Mouse (Mus musculus) urinary bladder, adult 18-20 months (tissue): ENCODE measurements around the gene Camk1g.

Experiments used
- DNase-seq, 2 experiments: peaks; one replicate each; pipeline ENCODE4 v3.0.0; 2022; ENCODE audit warnings: low spot score in 2 of 2, mixed read lengths in 2 of 2

Camk1g gene

GRCm38 (mm10) chr1:193370096-193370495 lies at the start of gene Camk1g:
Camk1g (minus strand) TSS chr1:193370298.
- DNase-seq: no peak

DNA sequence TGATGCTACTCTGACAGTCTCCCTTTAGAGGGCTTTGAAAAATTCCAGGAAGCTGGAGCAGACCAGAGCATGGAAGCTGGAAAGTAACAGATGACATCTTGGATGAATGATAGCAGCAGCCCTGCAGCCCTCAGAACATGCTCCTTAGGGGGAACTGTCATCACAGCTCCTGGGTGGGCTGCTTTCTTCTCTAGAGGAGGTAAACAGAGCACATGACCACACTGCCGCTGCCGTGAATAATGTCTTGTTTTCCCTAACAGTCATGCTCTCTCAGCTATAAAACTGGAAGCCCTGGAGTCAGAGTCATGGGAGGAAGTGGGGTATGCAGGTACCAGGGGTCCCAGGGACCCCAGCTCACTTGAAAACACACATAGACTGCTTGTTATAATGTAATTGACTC lies 49.1 kb upstream of the Camk1g start:
- no peak for DNase-seq

DNA sequence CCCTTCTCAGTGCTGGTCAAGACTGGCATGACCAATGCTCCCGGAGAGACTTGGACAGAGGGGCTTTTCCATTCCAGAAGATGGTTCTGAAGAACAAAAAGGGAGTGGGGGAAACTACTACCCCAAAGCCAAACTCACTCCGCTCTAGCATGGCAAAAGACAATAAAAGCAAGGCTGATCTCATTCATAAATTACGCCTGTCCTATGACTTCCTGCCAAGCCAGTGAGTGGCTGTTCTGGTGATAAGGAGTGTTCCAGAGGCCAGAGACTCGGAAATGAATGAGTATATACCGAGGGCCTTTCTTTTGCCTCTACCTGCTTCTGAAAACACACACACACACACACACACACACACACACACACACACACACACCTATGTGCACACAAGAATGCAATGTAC lies 48.6 kb upstream of the Camk1g start:
- no peak for DNase-seq

DNA sequence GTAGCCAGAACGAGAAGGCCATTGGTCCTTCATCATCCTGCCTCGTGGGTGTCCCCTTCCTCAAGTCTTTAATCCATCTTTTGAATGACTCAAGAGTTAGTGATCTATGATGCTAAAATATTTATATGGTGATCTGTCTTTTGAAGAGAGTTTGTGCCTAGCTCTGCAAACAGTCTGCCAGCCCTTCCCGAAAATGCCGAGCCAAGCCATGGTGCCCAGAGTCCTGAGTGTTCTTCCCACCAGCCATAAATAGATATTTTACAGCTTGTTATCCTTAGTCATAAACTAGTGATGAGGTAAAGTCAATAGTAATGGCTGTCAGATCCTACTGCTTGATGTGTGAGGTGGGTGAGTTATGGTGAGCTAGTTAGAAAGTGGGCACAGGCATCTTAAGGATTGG lies 44.0 kb upstream of the Camk1g start:
- no peak for DNase-seq

GRCm38 (mm10) chr1:193413368-193414000 lies 43.4 kb upstream of the Camk1g start:
- no peak for DNase-seq

DNA sequence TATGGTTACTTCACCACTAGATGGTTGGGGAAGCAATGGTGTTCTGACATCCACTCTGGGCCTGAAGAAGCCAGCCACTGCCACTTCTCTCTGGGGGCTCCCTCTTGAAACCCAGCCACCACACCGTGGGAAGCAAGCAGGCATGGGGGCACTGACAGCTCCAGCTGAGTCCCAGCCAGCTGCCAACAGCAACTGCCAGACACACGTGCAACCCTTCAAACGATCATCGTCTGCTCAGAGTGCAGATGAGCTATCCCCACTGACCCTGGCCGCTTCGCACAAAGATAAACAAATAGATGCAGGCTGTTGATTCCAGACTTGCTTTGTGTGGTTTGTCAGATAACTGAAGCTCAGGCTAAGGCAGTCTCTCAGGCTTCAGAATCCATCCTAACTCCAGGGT lies 37.4 kb upstream of the Camk1g start:
- DNase-seq: no peak

- no peak for DNase-seq
Measured at GRCm38 (mm10) chr1:193406059-193406642, 36.1 kb upstream of the Camk1g start.

DNA sequence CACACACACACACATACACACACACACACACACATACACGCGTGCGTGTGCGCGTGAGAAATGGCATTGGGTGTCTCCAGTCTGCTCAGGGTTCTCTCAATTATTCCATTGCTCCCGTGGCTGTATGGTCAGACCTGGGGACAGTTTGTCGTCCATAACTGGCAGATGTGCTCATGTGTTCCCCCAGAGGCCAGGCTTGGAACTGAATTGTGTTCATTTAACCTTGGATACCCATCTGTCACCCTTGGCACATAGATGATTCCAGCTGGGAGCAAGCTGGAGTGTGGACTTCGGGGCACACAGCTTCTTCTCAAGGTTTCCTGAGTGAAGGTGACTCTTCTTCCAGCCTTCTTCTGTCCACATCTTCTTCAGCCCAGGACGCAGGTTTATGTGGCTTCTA lies 31.6 kb upstream of the Camk1g start:
- DNase-seq: no peak

DNA sequence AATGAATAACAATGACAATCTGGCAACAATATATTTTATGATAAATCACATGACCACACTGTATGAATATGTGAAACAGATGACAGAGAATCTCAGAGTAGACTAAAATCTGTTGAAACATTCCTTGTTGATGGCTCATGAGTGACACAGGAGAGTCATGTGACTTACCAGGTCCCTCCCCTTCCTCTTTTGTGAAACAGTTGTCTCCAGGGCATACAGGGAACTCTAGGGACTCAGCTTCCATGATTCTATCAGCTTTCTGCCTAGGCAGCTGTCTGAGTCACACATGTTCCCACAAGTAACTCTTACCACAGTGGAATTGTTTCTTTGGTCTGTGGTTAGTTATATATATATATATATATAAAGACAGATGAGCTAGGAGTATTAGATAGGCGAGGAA lies 30.2 kb upstream of the Camk1g start:
- DNase-seq: no peak

GRCm38 (mm10) chr1:193398728-193399437 lies 28.8 kb upstream of the Camk1g start:
- DNase-seq: peak in 1 of 2 experiments; percentile 8

DNA sequence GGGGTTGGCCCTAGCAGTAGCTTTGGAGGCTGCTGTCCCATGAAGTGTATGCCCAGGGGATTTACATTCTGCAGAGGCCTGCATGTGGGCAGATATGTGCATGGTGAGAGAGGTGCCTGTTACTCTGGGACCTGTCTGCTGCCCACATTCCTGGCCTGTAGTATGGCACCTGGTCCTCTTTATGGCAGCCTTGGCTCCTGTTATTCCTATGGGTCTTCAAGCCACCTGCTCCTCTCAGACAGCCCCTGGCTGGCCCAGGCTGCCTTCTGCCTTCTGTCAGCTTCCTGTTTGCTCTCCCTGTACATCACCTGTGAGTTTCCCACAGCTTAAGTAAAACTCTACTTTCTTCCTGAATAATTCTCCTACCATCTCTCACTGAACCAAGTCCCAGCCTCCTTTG lies 27.0 kb upstream of the Camk1g start:
- no peak for DNase-seq

DNA sequence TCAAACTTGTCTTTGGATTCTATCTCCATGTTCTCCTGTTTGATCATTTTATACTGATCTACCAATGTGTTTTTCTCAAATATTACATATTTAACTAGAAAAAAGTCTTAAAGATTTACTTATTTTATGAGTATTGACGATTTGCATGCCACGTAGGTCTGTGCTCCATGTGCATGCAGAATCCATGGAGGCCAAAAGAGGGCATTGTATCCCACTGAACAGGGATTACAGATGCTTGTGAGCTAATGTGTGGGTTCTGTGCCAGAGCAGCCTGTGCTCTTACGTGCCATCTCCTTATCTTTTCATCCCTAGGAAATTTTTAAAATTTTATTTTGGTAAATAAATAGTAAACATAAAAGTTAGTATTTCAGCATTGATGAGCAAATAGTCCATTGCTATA lies 22.2 kb upstream of the Camk1g start:
- no peak for DNase-seq

DNA sequence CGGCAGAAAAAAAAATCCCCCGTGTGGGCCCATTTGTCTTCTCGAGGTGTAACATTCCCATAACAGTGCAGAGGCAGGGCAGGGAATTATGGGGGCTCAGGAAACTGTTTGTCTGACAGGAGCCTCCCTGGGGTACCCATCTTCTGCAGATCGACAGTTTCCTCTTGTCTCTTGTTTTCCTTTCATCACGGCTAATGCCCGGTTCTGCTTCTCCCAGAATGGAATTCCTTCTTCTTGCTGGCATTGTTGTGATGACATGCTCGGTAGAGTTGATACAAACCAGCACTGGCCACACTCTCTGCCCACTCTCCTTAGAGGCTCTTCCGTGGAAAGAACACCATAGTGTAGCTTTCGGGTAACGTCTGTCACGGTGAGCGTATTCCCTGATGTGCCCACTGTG lies 19.9 kb upstream of the Camk1g start:
- no peak for DNase-seq

- no peak for DNase-seq
Measured at GRCm38 (mm10) chr1:193389505-193389904, 19.4 kb upstream of the Camk1g start.

GRCm38 (mm10) chr1:193387241-193387640 lies 17.1 kb upstream of the Camk1g start:
- DNase-seq: no peak

DNA sequence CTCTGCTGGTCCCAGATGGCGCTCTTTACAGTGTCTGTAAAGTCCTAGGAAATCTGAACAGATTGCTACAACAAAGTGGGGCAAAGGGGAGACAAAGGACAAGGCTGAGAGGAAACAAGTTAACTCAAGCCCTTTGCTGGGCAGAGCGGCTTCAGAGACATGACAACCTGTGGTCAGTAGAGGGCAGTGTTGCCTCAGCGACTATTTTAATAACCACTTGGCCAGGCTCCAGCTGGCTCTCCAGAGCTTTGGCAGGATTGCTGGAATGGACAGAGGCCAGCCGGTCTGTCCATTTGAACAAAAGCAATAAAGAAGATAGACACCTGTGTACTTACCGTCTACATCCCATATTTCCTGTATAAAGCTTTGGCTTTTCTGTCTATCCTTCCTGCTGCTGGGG lies 16.0 kb upstream of the Camk1g start:
- peak; percentile 58 to 74 for DNase-seq

GRCm38 (mm10) chr1:193382841-193383462 lies 12.9 kb upstream of the Camk1g start:
- peak in 1 of 2 experiments; percentile 19 for DNase-seq

DNA sequence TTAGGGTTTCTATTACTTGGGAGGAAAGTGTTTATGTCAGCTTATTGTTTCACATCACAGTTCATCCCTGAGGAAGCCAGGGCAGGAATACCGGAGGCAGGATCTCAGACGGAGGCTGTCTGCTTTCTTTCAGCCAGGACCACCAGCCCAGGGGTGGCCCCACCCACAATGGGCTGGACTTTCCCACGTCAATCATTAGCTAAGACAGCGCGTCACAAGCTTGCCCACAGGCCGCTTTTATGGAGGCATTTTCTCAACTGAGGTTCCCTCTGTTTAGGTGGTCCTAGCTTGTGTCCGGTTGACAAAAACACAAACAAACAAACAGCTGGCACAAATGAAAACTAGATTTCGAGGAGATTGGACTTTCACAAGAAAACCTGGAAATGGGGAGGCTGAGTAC lies 12.3 kb upstream of the Camk1g start:
- no peak for DNase-seq

DNA sequence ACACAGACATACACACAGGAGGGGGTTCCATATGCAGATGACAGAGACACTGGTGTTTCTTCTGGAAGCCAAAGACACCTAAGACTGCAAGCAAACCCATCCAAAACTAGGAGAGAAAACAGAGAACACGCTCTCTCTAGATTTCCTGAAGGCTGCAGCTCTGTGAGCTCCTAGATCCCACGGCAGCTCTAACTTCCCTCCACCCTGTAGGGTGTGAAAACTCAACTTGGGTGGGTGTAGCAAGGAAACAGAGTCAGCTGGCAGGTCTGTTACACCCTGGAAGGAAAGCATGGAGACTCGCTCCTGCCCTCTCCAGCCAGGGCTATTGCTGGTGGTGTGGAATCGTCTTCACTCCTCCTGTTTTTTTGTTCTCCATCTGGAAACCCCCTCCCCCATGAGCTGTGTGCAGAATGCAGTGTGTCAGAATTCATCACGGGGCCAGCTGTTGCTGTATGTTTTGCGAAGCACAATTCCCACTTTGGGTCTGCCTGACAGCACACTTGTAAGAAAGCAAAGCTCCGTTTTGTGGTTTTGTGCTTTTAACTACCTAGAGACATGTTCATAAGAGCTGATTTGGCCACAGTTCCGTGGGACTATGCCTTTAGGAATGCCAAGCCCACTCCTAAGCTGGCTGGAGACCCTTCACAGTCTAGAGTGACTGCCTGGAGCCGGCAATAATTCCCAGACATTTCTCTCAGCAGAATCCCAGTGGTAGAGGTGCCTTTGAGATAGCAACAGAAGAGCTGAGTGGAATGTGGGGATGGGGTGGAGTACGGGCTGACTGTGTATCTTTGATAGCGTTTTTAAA lies 11.7 kb upstream of the Camk1g start:
- no peak for DNase-seq

DNA sequence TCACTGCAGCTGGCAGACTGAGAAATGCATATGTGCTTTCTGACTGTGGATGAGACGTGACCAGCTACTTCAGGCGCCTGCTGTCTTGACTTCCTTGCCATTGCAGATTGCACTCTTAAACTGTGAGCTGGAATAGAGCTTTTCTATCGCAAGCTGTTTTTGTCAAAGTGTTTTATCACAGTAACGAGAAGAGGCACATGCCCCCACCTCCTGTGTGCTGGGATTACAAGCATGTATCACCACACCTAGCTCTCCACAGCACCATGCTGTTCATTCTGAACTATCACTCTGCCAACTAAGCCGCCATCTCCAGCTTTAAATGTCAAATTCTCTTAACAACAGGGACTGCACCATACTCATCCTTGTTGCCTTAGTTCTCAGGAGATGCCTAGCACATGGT lies 10.8 kb upstream of the Camk1g start:
- no peak for DNase-seq

DNA sequence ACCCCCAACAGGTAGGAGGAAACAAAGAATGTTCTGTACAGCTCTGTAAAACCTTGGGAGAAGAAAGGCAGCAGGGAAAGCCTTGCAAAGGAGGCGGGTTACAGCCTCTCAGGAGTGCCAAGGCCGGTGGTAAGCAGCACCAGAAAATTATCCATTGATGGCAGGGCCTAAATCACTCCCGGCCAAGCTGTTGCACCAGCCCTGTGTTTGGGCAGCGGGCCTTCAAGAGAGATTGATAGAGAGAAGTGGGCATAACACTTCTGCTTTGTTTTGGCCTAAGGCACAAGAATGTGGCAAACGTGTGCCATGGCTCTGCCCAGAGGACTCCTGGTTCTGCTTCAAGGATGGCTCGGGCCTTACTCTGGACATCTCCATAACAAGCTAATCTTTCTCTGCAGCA lies 9.5 kb upstream of the Camk1g start:
- DNase-seq: no peak
